Mouse (Mus musculus) CD8-positive naive resting alpha-beta T cell, adult 2 months (primary cell): ENCODE measurements around the gene Banp.

Experiments
- DNase-seq, 2 experiments: peaks; one replicate each; pipeline ENCODE4 v3.0.0; 2022; ENCODE audit warnings: low read depth in 2 of 2, low spot score in 2 of 2

Gene Banp

GRCm38 (mm10) chr8:122011066-122011588 lies 61.6 kb downstream of the Banp start:
- DNase-seq: no peak

GRCm38 (mm10) chr8:122014606-122015005 lies 65.1 kb downstream of the Banp start:
- no peak for DNase-seq

GRCm38 (mm10) chr8:122018046-122018831 lies 68.7 kb downstream of the Banp start:
- DNase-seq: no peak

- DNase-seq: no peak
Measured at GRCm38 (mm10) chr8:122019162-122019561, 69.6 kb downstream of the Banp start.

GRCm38 (mm10) chr8:122020050-122020771 lies 70.7 kb downstream of the Banp start:
- DNase-seq: no peak

GRCm38 (mm10) chr8:122021725-122022124 lies 72.2 kb downstream of the Banp start:
- no peak for DNase-seq

GRCm38 (mm10) chr8:122022274-122022673 lies 72.7 kb downstream of the Banp start:
- no peak for DNase-seq

- no peak for DNase-seq
Measured at GRCm38 (mm10) chr8:122022705-122023104, 73.2 kb downstream of the Banp start.

GRCm38 (mm10) chr8:122025546-122025945 lies 76.0 kb downstream of the Banp start:
- no peak for DNase-seq

GRCm38 (mm10) chr8:122028116-122028515 lies 78.6 kb downstream of the Banp start:
- no peak for DNase-seq

GRCm38 (mm10) chr8:122030965-122031364 lies 81.4 kb downstream of the Banp start:
- no peak for DNase-seq

- DNase-seq: no peak
Measured at GRCm38 (mm10) chr8:122032741-122033140, 83.2 kb downstream of the Banp start.

- DNase-seq: no peak
Measured at GRCm38 (mm10) chr8:122035543-122035942, 86.0 kb downstream of the Banp start.

GRCm38 (mm10) chr8:122036325-122036724 lies 86.8 kb downstream of the Banp start:
- DNase-seq: no peak

- no peak for DNase-seq
Measured at GRCm38 (mm10) chr8:122037279-122037678, 87.7 kb downstream of the Banp start.

- DNase-seq: no peak
Measured at GRCm38 (mm10) chr8:122038076-122038475, 88.5 kb downstream of the Banp start.

GRCm38 (mm10) chr8:122039452-122039851 lies 89.9 kb downstream of the Banp start:
- DNase-seq: no peak

GRCm38 (mm10) chr8:122047206-122047870 lies 97.8 kb downstream of the Banp start:
- DNase-seq: no peak

- DNase-seq: no peak
Measured at GRCm38 (mm10) chr8:122049266-122049665, 99.7 kb downstream of the Banp start.

GRCm38 (mm10) chr8:122049923-122050322 lies 100.4 kb downstream of the Banp start:
- no peak for DNase-seq

GRCm38 (mm10) chr8:122050620-122051019 lies 101.1 kb downstream of the Banp start:
- no peak for DNase-seq

GRCm38 (mm10) chr8:122055321-122055720 lies 105.8 kb downstream of the Banp start:
- no peak for DNase-seq
